In the genomic region with DNA sequence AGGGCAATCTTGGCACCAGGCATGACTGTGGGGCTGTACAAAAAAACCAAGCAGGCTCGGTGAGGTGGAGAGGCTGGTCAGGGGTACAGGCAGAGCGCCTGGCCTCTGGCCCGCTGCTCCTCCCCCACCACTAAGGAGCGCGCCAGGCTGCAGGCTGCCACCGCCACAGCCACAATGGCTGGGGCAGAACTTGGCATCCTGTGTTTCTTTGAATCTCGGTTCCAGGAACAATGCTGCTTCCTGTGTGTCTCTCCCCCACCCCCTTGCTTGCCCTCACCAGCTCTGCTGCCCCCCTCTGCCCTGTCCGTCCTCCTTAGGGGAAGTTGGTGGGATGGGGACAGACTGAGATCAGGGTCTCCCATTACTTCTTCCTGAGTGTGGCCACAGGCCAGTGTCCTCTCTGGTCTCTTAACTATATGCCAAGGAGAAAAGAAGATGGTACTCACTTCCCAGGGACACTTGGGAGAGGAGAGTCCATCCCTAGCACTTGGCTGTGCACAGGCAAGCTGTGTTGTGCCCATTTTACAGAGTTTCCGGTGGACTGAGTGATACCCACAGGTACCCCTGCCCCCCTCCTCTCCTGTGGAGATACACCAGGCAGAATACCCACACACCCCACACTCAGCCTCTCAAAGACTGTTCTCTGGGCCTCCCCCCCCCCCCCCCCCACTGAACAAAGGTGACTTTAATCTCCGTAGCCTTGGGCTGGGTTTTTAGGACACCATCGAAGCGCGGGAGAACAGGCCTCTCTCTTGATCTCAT, we compare ENCODE assay signal across 7 mouse cellular contexts. TPM values are rescaled to one million over a fixed set of nuclear protein-coding genes. Genes with fewer than 3 reads are reported as not detected.
A peak's percentile ranks its signal among the peaks of the same experiment; 100 is the strongest.
DNase-seq lines count a peak whose midpoint lies in the region.

No protein-coding gene starts in this region.

- H3K4me3 ChIP-seq in limb, embryonic 10.5 days = peak overlapping the region; percentile 60
- peak overlapping the region; percentile 92 for H3K4me3 ChIP-seq in midbrain, embryonic 10.5 days

- H3K9me3 ChIP-seq in limb, embryonic 10.5 days (replicated peaks) = no peaks in the 10 kb centered on the region
- H3K9me3 ChIP-seq in midbrain, embryonic 10.5 days (replicated peaks) = no peaks in the 10 kb centered on the region

- H3K27me3 ChIP-seq in limb, embryonic 10.5 days (ENCODE audit: low read depth, poor library complexity, severe bottlenecking) = peaks cover 88% of the 10 kb centered on the region
- peaks cover 70% of the 10 kb centered on the region for H3K27me3 ChIP-seq in midbrain, embryonic 10.5 days (ENCODE audit: low read depth, poor library complexity, severe bottlenecking)

- WGBS in limb, embryonic 10.5 days = 14% methylated on average over 13 of the region's 13 CpGs
- 8% methylated on average over 13 of the region's 13 CpGs for WGBS in midbrain, embryonic 10.5 days

- DNase-seq in spleen, adult 18-20 months = peak; percentile 49 to 54
- DNase-seq in spleen, adult 12 weeks (ENCODE audit: low spot score) = no peak
- peak; percentile 42 for DNase-seq in embryo, embryonic 10 days (ENCODE audit: low spot score)
- DNase-seq in heart, postnatal 10 days = peak; percentile 49 to 53
- no peak for DNase-seq in limb, embryonic 10.5 days (ENCODE audit: low spot score)
- DNase-seq in midbrain, embryonic 10.5 days (ENCODE audit: low spot score) = peak; percentile 59
- peak; percentile 43 to 67 for DNase-seq in thymus, postnatal 36 days

- H3K4me1 ChIP-seq in limb, embryonic 10.5 days = peaks cover 76% of the 10 kb centered on the region
- H3K4me1 ChIP-seq in midbrain, embryonic 10.5 days = peaks cover 92% of the 10 kb centered on the region

- H3K27ac ChIP-seq in limb, embryonic 10.5 days = peak overlapping the region; percentile 57
- H3K27ac ChIP-seq in midbrain, embryonic 10.5 days (replicated peaks) = peak overlapping the region; percentile 98

- 0 out of 2 replicates have a peak, but pooled peaks cover 7% of the 10 kb centered on the region for H3K36me3 ChIP-seq in limb, embryonic 10.5 days
- H3K36me3 ChIP-seq in midbrain, embryonic 10.5 days = peaks cover 44% of the 10 kb centered on the region

- intact Hi-C loops in heart, postnatal 10 days (cut with DNase I) = loop anchor here (1.0 kb wide), 1 partner anchor 41 kb away; no protein-coding TSS in a partner anchor

RNA-seq across cellular contexts. Expression of gene Lfng, which starts 2.6 kb away (rescaled TPM):
- total RNA-seq in heart, postnatal 10 days (2021) = 10 to 100 TPM; 14.1 to 15.7 TPM
- 4.3 and 5.8 TPM in 2 replicates for polyA plus RNA-seq in limb, embryonic 10.5 days (2016; fragmentation: Nextera tagmentation; extraction: Ambion mirVana)
- 43.7 and 50.8 TPM in 2 replicates for polyA plus RNA-seq in midbrain, embryonic 10.5 days (2016; fragmentation: Nextera tagmentation; extraction: Ambion mirVana)

RNA-seq across cellular contexts. Expression of gene Ttyh3, which starts 39.1 kb away (rescaled TPM):
- total RNA-seq in heart, postnatal 10 days (2021) = 10 to 100 TPM; 58.4 to 61.4 TPM
- polyA plus RNA-seq in limb, embryonic 10.5 days (2016; fragmentation: Nextera tagmentation; extraction: Ambion mirVana) = 36.6 and 47.0 TPM in 2 replicates
- 28.6 and 36.2 TPM in 2 replicates for polyA plus RNA-seq in midbrain, embryonic 10.5 days (2016; fragmentation: Nextera tagmentation; extraction: Ambion mirVana)

RNA-seq across cellular contexts. Expression of gene Grifin, which starts 44.8 kb away (rescaled TPM):
- total RNA-seq in heart, postnatal 10 days (2021) = not detected
- not detected in 2 replicates for polyA plus RNA-seq in limb, embryonic 10.5 days (2016; fragmentation: Nextera tagmentation; extraction: Ambion mirVana)
- polyA plus RNA-seq in midbrain, embryonic 10.5 days (2016; fragmentation: Nextera tagmentation; extraction: Ambion mirVana) = 0.62 and 0.63 TPM in 2 replicates

Comparison
In these comparisons a context has a peak if more than half of its experiments do, and no peak if none do; other contexts are left out.
1. DNase-seq: peak in spleen, adult 18-20 months (2 of 2), embryo, embryonic 10 days (single experiment), heart, postnatal 10 days (2 of 2), midbrain, embryonic 10.5 days (single experiment) and thymus, postnatal 36 days (2 of 2); none in spleen, adult 12 weeks (single experiment) and limb, embryonic 10.5 days (single experiment).